Mouse (Mus musculus) lung, embryonic 14.5 days (tissue): ENCODE results near the gene Tacc2. TPM values are rescaled to one million over a fixed set of nuclear protein-coding genes. Genes with fewer than 3 reads are reported as not detected.
"Not testable (repeated sequence)": the region's sequence is repeated elsewhere in the genome, so short reads cannot be mapped to it uniquely, and the experiment has no call there.

Experiments
- ATAC-seq: fragments of 200-750 bp; cut with Nextera tagmentation; 2 replicates; pipeline ENCODE4 v1.8.0; 2017; ENCODE audit warnings: mild to moderate bottlenecking, moderate TSS enrichment, moderate library complexity; ENCODE audit not compliant: insufficient read depth
- DNase-seq: peaks from one replicate; pipeline ENCODE4 v3.0.0-alpha.2; 2015
- H3K27ac ChIP-seq: fragments of 300-500 bp; sonication (generic); 2 replicates; pipeline ENCODE4 v1.5.1; 2014; ENCODE audit warnings: low read depth, mild to moderate bottlenecking, moderate library complexity
- H3K27me3 ChIP-seq: fragments of 300-500 bp; sonication (generic); 2 replicates; pipeline ENCODE4 v1.6.1; 2014; ENCODE audit warnings: low read length, control low read depth; ENCODE audit not compliant: insufficient read depth
- H3K36me3 ChIP-seq: fragments of 300-500 bp; sonication (generic); 2 replicates; pipeline ENCODE4 v1.6.1; 2014; ENCODE audit warnings: control low read depth; ENCODE audit not compliant: insufficient read depth
- H3K4me1 ChIP-seq: fragments of 300-500 bp; sonication (generic); 2 replicates; pipeline ENCODE4 v1.6.1; 2014; ENCODE audit warnings: antibody characterized with exemption, control low read depth; ENCODE audit not compliant: insufficient read depth
- H3K4me2 ChIP-seq: fragments of 300-500 bp; sonication (generic); 2 replicates; pipeline ENCODE4 v1.6.1; 2014; ENCODE audit warnings: mild to moderate bottlenecking
- H3K4me3 ChIP-seq: fragments of 300-500 bp; sonication (generic); 2 replicates; pipeline ENCODE4 v1.5.1; 2014; ENCODE audit warnings: low read depth, low read length
- H3K9ac ChIP-seq: fragments of 300-500 bp; sonication (generic); 2 replicates; pipeline ENCODE4 v1.6.1; 2014
- H3K9me3 ChIP-seq: fragments of 300-500 bp; sonication (generic); 2 replicates; pipeline ENCODE4 v1.6.1; 2016; ENCODE audit warnings: low read depth, low read length, control low read depth
- CTCF ChIP-seq: IDR thresholded peaks from 2 replicates; pipeline ENCODE4 v1.5.1; 2016; ENCODE audit warnings: antibody characterized with exemption, low read depth
- WGBS: fragments of 180-500 bp; shearing (Covaris S2); extraction: QIAGEN DNeasy Blood & Tissue Kit; methylation state at CpG from one replicate; pipeline ENCODE4 v1.1.7; 2014; 5-methylcytosine and 5-hydroxymethylcytosine counted together
- polyA plus RNA-seq: library from polyadenylated mRNA; unstranded; fragments of >200 nt; fragmentation: Nextera tagmentation; extraction: Ambion mirVana; gene quantifications from 2 replicates; pipeline ENCODE4 v1.2.1, GENCODE M21; 2014

Gene Tacc2
- polyA plus RNA-seq, 1 experiment from 2014 or later = 32.6 TPM

DNA sequence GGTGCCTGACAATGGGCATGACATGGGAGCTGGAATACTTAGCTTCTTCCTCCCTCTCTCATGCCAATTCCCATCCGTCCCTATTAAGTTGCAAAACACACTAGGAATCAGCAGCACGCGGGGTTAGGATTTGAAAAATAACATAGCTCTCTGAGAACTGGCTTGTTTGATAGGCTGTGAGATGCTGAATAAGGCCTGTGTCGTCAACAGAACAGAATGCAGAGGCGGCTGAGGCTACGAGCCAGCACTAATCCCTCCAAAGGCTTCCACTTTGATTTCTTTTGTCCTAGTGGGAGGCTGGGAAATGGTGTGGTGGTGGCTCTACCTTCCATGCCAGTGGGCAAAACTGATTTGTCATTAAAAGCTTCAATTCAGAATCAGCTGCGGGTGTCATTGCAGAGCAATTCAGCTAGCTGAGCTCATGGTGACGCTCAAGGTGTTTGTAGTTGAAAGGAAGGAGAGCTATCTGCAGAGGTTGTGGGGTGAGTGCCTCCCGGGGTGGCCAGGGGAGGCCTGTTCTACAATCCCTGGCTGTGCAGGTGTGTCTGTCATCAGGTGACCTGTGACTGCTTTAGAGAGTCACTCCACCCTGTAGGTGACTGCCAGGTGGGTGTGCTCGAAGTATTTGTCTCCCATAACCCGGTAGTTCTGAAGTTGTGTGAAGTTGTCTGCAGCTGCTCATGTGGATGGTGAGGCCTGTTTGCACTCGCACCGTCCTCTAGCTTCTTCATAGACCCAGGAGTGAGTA is 13.0 kb downstream of the Tacc2 start:
- no peak overlapping the region for H3K9ac ChIP-seq
- H3K27me3 ChIP-seq = no peaks in the 10 kb centered on the region
- H3K36me3 ChIP-seq = no peaks in the 10 kb centered on the region
- H3K4me2 ChIP-seq = no peak overlapping the region
- WGBS = 49% methylated on average over 13 of the region's 13 CpGs
- TF ChIP-seq CTCF = no peak
- H3K9me3 ChIP-seq = no peaks in the 10 kb centered on the region
- DNase-seq (peak; percentile 18), ATAC-seq (no peak)
- no peaks in the 10 kb centered on the region for H3K4me1 ChIP-seq
- no peak overlapping the region for H3K4me3 ChIP-seq
- no peak overlapping the region; the same call in 1 of the 2 replicates for H3K27ac ChIP-seq

DNA sequence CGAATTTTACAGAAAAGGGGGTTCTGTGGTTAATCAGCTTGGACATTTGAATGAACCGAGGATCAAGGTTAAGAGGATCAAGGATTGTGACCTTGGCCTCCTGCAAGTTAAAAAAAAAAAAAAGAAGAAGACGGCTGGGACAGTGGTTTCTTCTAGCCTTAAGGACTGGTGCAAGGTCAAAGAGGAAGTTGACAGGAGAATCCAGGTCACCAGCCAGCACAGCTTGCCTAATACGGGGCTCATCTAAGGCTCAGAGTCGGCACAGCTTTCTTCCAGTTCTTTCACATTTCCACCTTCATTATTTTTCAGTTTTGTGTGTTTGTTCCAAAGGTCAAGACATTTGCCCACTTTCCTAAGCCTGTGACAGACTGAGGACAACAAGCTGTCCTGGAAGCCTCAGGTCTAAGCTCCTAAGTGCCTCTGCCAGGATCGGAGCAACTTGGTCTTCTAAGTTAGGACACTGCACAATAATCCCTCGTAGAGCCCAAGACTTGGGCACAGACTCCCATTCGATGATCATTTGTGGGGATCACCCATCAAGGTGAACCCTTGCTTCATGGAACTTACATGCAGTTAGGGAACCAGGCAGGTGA is 13.7 kb downstream of the Tacc2 start:
- H3K9me3 ChIP-seq = no peaks in the 10 kb centered on the region
- DNase-seq = no peak
- TF ChIP-seq CTCF = no peak
- no peak overlapping the region for H3K4me3 ChIP-seq
- WGBS = 54% methylated on average over 8 of the region's 8 CpGs
- H3K4me2 ChIP-seq = no peak overlapping the region
- no peaks in the 10 kb centered on the region for H3K4me1 ChIP-seq
- no peaks in the 10 kb centered on the region for H3K36me3 ChIP-seq
- no peaks in the 10 kb centered on the region for H3K27me3 ChIP-seq
- no peak overlapping the region for H3K9ac ChIP-seq
- H3K27ac ChIP-seq = no peak overlapping the region; the same call in 1 of the 2 replicates
- ATAC-seq = no peak

DNA sequence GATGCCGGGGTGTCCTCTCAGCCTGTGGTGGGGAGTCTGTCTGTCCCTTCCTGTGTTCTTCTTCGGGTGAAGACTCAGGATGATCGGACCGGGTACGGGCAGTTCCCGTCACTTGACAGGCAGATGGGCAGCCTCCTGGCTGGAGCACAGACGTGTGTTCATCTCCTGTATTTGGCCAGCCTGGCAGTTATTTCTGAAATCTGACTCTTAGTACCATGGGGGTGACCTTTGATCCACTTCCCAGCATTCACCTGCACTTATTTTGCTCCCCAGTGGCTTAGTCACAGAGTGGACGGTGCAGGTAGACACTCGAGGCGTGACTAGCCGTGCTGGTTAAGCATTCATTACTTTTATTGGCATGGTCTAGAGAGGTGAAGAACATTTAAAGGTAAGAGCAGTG is 15.7 kb downstream of the Tacc2 start:
- not testable (repeated sequence) for H3K4me3 ChIP-seq, H3K9ac ChIP-seq, H3K36me3 ChIP-seq, H3K4me2 ChIP-seq, H3K27ac ChIP-seq, DNase-seq, H3K9me3 ChIP-seq, H3K27me3 ChIP-seq, H3K4me1 ChIP-seq
- peak; percentile 18; the same call in 1 of the 2 replicates for ATAC-seq
- no CpG with 5 or more reads among the region's 11 CpGs for WGBS

DNA sequence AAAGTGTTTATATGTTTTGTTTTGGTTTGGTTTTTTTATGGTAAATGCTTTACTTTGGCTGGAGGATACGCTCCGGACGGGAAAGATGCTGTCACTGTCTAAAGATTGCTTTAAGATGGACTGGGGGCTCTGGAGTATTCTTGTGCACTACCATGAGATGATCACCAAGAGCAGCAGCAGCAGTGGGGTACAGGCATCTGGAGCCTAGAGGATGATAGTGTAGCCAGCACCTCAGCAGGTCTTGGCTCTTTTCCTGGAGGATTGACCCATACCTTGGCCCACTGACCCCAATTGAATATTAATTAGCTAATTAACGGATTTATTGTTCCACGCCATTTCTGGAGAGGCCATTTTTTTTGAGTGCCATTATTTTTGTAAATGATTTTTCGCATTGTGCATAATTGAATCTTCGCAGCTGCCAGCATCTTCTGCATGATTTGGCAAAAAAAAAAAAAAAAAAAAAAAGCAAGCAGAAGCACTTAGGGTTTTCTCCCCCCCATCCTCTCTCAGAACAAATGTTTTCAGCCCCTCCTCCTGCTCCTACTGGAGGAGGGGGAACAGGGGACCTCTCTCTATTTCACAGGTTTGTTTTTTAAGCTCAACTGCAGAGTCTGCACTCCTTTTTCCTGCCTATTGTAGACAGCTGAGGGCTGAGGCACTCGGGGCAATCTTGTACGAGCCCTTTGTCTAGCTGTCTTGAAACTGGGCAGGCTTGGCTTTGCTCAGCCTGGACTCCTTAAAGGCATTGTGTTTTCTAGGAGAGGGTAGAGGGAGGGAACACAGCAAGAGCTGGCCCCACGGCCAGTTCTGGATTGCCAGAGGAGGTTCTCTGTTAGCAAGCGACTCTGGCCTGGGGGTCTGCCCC is 16.4 kb downstream of the Tacc2 start:
- not testable (repeated sequence) for H3K9ac ChIP-seq, H3K27ac ChIP-seq, H3K4me1 ChIP-seq, DNase-seq, H3K4me3 ChIP-seq, H3K4me2 ChIP-seq, H3K27me3 ChIP-seq, H3K36me3 ChIP-seq, H3K9me3 ChIP-seq, ATAC-seq
- WGBS = 67% methylated on average over 6 of the region's 11 CpGs

DNA sequence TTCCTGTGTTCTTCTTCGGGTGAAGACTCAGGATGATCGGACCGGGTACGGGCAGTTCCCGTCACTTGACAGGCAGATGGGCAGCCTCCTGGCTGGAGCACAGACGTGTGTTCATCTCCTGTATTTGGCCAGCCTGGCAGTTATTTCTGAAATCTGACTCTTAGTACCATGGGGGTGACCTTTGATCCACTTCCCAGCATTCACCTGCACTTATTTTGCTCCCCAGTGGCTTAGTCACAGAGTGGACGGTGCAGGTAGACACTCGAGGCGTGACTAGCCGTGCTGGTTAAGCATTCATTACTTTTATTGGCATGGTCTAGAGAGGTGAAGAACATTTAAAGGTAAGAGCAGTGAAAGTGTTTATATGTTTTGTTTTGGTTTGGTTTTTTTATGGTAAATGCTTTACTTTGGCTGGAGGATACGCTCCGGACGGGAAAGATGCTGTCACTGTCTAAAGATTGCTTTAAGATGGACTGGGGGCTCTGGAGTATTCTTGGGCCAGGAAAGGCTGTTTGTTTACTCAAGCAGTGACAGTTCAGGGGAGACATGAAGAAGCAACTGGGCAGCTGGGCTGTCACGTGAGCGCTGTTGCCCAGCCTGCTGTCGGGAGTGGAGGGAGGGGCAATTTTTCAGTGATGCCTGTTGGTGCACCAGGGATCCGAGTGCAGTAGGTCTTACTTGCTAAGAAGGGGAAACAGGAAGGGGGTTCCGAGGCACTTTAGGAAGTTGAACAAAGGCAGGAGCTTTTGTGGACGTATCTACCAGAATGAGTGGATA is 19.0 kb downstream of the Tacc2 start:
- not testable (repeated sequence) for H3K9me3 ChIP-seq, H3K4me2 ChIP-seq, H3K4me1 ChIP-seq, H3K9ac ChIP-seq, H3K36me3 ChIP-seq, H3K27me3 ChIP-seq, H3K4me3 ChIP-seq, H3K27ac ChIP-seq
- ATAC-seq = peak; percentile 61
- 24% methylated on average over 9 of the region's 19 CpGs for WGBS
- peak; percentile 58 for DNase-seq

DNA sequence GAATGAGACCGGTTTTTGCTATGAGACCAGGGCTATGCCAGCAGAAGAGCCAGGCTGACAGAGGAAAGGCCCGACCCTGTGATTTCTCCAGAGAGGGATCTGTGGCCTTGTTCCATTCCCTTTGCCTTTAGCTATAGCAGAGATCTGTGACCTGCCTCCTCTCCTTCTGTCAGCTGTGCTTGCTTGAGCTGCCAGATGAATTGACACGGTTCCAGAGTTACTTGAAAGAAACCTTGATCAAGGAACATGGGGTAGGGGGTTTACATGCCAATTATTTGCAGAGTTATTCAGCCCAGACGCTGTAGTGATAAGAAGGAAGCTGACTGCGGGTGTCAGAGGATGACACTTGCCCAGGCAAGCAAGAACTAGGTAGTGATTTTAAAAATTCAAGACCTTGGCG is 20.3 kb downstream of the Tacc2 start:
- no peak for ATAC-seq
- Histone ChIP-seq H3K4me2 (no peak overlapping the region), H3K27ac (no peak overlapping the region), H3K4me1 (no peaks in the 10 kb centered on the region), H3K9me3 (no peaks in the 10 kb centered on the region), H3K4me3 (no peak overlapping the region), H3K9ac (no peak overlapping the region), H3K36me3 (no peaks in the 10 kb centered on the region), H3K27me3 (no peaks in the 10 kb centered on the region)
- 55% methylated on average over 6 of the region's 6 CpGs for WGBS
- no peak for TF ChIP-seq CTCF
- DNase-seq = no peak

DNA sequence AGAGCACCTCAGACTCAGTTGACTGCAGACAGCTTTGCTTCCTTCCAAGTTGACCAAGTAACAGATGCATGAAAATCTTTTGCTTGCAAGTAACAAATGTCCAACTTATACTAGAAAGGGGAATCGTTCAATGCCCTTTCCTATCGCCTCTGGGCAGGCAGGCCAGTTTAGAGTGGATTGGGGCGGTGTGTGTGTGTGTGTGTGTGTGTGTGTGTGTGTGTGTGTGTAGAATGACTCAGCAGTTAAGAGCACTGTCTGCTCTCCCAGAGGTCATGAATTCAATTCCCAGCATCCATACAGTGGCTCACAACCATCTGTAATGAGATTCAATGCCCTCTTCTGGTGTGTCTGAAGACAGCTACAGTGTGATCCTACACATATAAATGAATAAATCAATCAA is 22.8 kb downstream of the Tacc2 start:
- Histone ChIP-seq H3K4me3 (no peak overlapping the region), H3K4me2 (no peak overlapping the region), H3K27me3 (no peaks in the 10 kb centered on the region), H3K9ac (no peak overlapping the region), H3K4me1 (no peaks in the 10 kb centered on the region), H3K36me3 (no peaks in the 10 kb centered on the region), H3K27ac (no peak overlapping the region), H3K9me3 (no peaks in the 10 kb centered on the region)
- ATAC-seq (no peak), DNase-seq (no peak)
- 82% methylated on average over 3 of the region's 3 CpGs for WGBS
- no peak for TF ChIP-seq CTCF
